Mouse (Mus musculus): ENCODE results near the gene Tob2. TPM values are rescaled to one million over a fixed set of nuclear protein-coding genes. Genes with fewer than 3 reads are reported as not detected.

The Tob2 gene
- total RNA-seq (2021) (100 to 1,000 TPM; 101 to 114 TPM), polyA plus RNA-seq (2012; rRNA removed) (39.4 and 49.7 TPM in 2 replicates)
- long read RNA-seq, full-length matches to known transcripts = 19 of 51 reads
- long read RNA-seq, partial matches to known transcripts = 0 of 51 reads
- long read RNA-seq, other reads (novel, unspliced or antisense) = 32 of 51 reads

DNA sequence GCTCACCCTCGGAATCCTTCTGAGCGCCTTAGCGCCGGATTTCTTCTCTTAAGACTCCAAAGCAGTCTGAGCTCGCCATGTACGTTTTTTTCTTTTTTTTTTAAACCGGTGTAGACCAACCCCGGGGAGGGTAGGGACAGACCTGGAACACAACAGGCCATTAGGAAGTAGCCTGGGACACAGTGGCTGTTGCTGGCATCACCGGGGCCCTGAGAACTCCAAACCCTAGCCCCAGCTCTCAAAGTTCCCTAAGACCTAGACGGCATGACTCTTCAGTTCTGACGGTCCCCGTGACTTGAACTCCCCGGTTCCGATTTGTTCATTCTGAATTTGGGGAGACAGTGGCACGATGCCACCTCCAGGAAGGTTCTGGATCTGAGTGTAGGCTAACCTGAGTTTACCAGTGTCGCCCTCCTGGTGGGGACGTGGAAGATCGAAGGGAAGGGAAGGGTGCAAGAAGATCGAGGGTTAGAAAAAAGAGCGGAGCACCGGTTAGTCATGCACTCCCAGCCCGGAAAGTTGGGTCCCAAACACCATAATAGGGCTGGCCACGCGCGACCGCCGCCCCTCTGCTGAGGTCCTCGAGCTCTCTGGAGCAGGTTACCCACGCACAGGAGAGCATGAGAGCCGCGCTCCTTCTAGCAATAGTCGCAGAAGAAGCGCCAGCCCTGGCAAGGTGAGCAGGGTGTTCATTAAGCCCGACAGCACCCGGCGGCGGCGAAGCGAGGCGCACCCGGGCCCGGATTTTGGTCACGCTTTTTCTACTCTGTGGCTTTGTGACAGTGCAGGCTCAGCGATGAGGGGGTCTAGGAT lies at the start of gene Tob2:
Gene Tob2 (minus strand): TSS at position 280 of the 813 bp plus-strand sequence.
- no peaks in the 10 kb centered on the region for H3K27me3 ChIP-seq (ENCODE audit: control insufficient read depth, insufficient read depth, low read length)
- WGBS = under 1% methylated on average over 44 of the region's 44 CpGs
- H3K4me1 ChIP-seq (ENCODE audit: control insufficient read depth, insufficient read depth, low read length) = peaks cover 2% of the 10 kb centered on the region; the same call in 1 of the 2 replicates
- H3K4me3 ChIP-seq = peak within 1 kb of the TSS; percentile 71
- intact Hi-C loops (cut with DNase I) = loop anchor here (1.0 to 2.0 kb wide), 3 partner anchors 14 to 27 kb away; partner anchors contain the start of gene Aco2
- TF ChIP-seq POLR2A (IDR thresholded peaks at IDR 0.05; ENCODE audit: insufficient read depth, low read depth, low read length) (no peak), CTCF (IDR thresholded peaks at IDR 0.05) (peak; percentile 26), EP300 (IDR thresholded peaks at IDR 0.05; ENCODE audit: insufficient read depth, low read depth, low read length) (0 out of 2 replicates have a peak, but pooled peaks have one; percentile 3)
- peak within 1 kb of the TSS; percentile 100 for H3K27ac ChIP-seq
- DNase-seq = peak; percentile 79 to 81
- H3K36me3 ChIP-seq (ENCODE audit: control insufficient read depth, insufficient read depth, low read length) = no peaks in the 10 kb centered on the region; the same call in 1 of the 2 replicates
- H3K79me2 ChIP-seq (replicated peaks; ENCODE audit: control insufficient read depth, insufficient read depth, low read length) = peaks cover 3% of the 10 kb centered on the region
- peak within 1 kb of the TSS; percentile 98 for H3K9ac ChIP-seq (ENCODE audit: low read depth, low read length)

- TF ChIP-seq POLR2A (IDR thresholded peaks at IDR 0.05; ENCODE audit: insufficient read depth, low read depth, low read length) = no peak
- TF ChIP-seq EP300 (IDR thresholded peaks at IDR 0.05; ENCODE audit: insufficient read depth, low read depth, low read length) = no peak
- TF ChIP-seq CTCF (IDR thresholded peaks at IDR 0.05) = no peak
- no peak for DNase-seq
- H3K4me1 ChIP-seq (ENCODE audit: control insufficient read depth, insufficient read depth, low read length) = no peaks in the 10 kb centered on the region
- intact Hi-C loops (cut with DNase I) = no loop called here
- H3K27ac ChIP-seq = no peak overlapping the region
- no peak overlapping the region for H3K9ac ChIP-seq (ENCODE audit: low read depth, low read length)
- no peak overlapping the region for H3K4me3 ChIP-seq
- H3K27me3 ChIP-seq (ENCODE audit: control insufficient read depth, insufficient read depth, low read length) = no peaks in the 10 kb centered on the region
- WGBS = 76% methylated on average over 8 of the region's 8 CpGs
- peaks cover 2% of the 10 kb centered on the region; the same call in 1 of the 2 replicates for H3K79me2 ChIP-seq (replicated peaks; ENCODE audit: control insufficient read depth, insufficient read depth, low read length)
- H3K36me3 ChIP-seq (ENCODE audit: control insufficient read depth, insufficient read depth, low read length) = peaks cover 2% of the 10 kb centered on the region; the same call in 1 of the 2 replicates
Measured at GRCm38 (mm10) chr15:81907953-81908352, 49.4 kb upstream of the Tob2 start.

DNA sequence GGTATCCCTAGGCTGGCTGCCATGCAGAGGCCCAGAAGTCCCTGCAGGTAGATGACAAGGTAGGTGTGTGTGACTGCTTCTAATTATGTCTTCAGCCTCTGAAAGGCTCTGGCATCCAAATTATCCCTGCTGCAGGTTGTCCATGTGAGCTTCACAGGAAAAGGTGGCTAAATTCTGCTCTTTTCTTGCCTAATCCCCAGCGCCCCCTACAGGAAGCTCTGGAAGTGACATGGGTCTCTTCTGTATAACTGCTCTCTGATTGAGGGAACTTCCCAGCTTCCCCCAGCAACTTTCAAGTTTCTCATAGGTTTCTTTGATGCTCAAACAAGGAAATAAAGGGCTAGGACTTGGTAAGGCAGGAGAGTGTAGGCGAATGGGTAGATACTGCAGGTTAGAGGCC lies 46.3 kb upstream of the Tob2 start:
- DNase-seq = peak in 1 of 2 experiments; percentile 72
- intact Hi-C loops (cut with DNase I) = loop anchor here (1.0 kb wide), 1 partner anchor 74 kb away; no protein-coding TSS in a partner anchor
- TF ChIP-seq EP300 (IDR thresholded peaks at IDR 0.05; ENCODE audit: insufficient read depth, low read depth, low read length) = no peak
- no peak for TF ChIP-seq POLR2A (IDR thresholded peaks at IDR 0.05; ENCODE audit: insufficient read depth, low read depth, low read length)
- TF ChIP-seq CTCF (IDR thresholded peaks at IDR 0.05) = peak; percentile 88
- Histone ChIP-seq H3K79me2 (replicated peaks; ENCODE audit: control insufficient read depth, insufficient read depth, low read length) (peaks cover 5% of the 10 kb centered on the region), H3K4me1 (ENCODE audit: control insufficient read depth, insufficient read depth, low read length) (no peaks in the 10 kb centered on the region), H3K4me3 (no peak overlapping the region), H3K27ac (no peak overlapping the region), H3K9ac (ENCODE audit: low read depth, low read length) (no peak overlapping the region), H3K27me3 (ENCODE audit: control insufficient read depth, insufficient read depth, low read length) (no peaks in the 10 kb centered on the region), H3K36me3 (ENCODE audit: control insufficient read depth, insufficient read depth, low read length) (peaks cover 4% of the 10 kb centered on the region; the same call in 1 of the 2 replicates)
- 39% methylated on average over 2 of the region's 2 CpGs for WGBS

GRCm38 (mm10) chr15:81898751-81899150 lies 40.2 kb upstream of the Tob2 start:
- DNase-seq = peak in 1 of 2 experiments; percentile 46
- TF ChIP-seq EP300 (IDR thresholded peaks at IDR 0.05; ENCODE audit: insufficient read depth, low read depth, low read length) (0 out of 2 replicates have a peak, but pooled peaks have one; percentile 56), CTCF (IDR thresholded peaks at IDR 0.05) (no peak), POLR2A (IDR thresholded peaks at IDR 0.05; ENCODE audit: insufficient read depth, low read depth, low read length) (no peak)
- peaks cover 17% of the 10 kb centered on the region for H3K36me3 ChIP-seq (ENCODE audit: control insufficient read depth, insufficient read depth, low read length)
- 51% methylated on average over 2 of the region's 2 CpGs for WGBS
- H3K79me2 ChIP-seq (replicated peaks; ENCODE audit: control insufficient read depth, insufficient read depth, low read length) = peaks cover 4% of the 10 kb centered on the region; the same call in 1 of the 2 replicates
- no peaks in the 10 kb centered on the region for H3K27me3 ChIP-seq (ENCODE audit: control insufficient read depth, insufficient read depth, low read length)
- H3K27ac ChIP-seq = peak overlapping the region; percentile 55
- H3K4me1 ChIP-seq (ENCODE audit: control insufficient read depth, insufficient read depth, low read length) = peaks cover 2% of the 10 kb centered on the region; the same call in 1 of the 2 replicates
- no peak overlapping the region for H3K9ac ChIP-seq (ENCODE audit: low read depth, low read length)
- intact Hi-C loops (cut with DNase I) = no loop called here
- no peak overlapping the region for H3K4me3 ChIP-seq

DNA sequence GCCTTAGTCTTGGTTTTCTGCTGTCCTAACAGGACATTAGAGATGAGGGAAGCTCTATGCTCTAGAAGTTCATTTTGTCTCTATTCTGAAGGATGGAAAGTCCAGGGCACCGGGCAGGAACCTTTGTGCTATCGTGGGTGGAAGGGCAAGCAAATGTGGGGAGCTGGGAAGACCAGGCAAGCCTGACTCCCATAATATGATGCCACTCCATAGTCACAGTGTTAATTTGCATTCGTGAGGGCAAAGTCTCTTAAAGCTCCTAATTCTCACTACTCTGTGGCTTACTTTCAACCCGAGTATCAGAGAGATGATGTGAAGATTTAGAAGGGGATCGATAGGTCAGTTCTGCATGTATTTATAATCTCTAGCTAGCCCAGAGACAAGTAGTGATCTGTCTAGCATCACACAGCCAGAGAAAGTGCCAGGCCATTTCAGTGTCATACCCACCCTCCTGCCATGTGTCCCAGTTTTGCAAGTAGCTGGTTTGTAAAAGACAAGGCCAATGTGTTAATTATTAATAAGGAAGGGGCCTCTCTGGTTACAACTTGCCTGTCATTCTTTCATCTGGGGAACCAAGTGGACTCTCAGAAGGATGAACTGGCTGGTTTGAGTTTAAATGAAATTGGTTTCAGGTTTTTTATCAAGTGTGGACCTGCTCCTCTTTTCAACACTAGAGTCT lies 39.1 kb upstream of the Tob2 start:
- no peaks in the 10 kb centered on the region for H3K27me3 ChIP-seq (ENCODE audit: control insufficient read depth, insufficient read depth, low read length)
- H3K4me3 ChIP-seq = no peak overlapping the region
- peaks cover 2% of the 10 kb centered on the region; the same call in 1 of the 2 replicates for H3K4me1 ChIP-seq (ENCODE audit: control insufficient read depth, insufficient read depth, low read length)
- 90% methylated on average over 5 of the region's 5 CpGs for WGBS
- TF ChIP-seq EP300 (IDR thresholded peaks at IDR 0.05; ENCODE audit: insufficient read depth, low read depth, low read length) (no peak), POLR2A (IDR thresholded peaks at IDR 0.05; ENCODE audit: insufficient read depth, low read depth, low read length) (no peak), CTCF (IDR thresholded peaks at IDR 0.05) (no peak)
- intact Hi-C loops (cut with DNase I) = no loop called here
- peaks cover 3% of the 10 kb centered on the region; the same call in 1 of the 2 replicates for H3K79me2 ChIP-seq (replicated peaks; ENCODE audit: control insufficient read depth, insufficient read depth, low read length)
- peaks cover 20% of the 10 kb centered on the region for H3K36me3 ChIP-seq (ENCODE audit: control insufficient read depth, insufficient read depth, low read length)
- DNase-seq = no peak
- no peak overlapping the region for H3K27ac ChIP-seq
- H3K9ac ChIP-seq (ENCODE audit: low read depth, low read length) = no peak overlapping the region
